Mouse (Mus musculus): ENCODE data around the gene Alk.

DNA sequence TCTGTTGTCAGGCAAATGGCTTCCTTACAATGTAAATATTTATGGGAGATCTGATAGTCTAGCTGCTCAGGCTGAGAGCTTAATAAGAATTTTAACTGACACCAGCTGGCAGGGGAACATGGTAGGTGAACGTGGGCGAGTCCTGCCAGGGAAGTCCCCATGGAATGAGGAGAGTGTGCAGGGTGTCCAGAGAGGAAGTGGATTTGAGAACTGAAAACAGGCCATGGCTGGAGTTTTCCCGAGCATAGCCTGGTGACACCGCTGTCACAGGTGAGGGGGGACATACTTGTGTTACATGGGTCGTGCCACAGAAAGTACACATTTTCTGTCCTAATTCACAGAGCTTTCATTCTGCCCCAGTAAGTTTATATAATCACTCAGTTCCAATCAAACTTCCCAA is 739.0 kb downstream of the Alk start:
- TF ChIP-seq POLR2A (IDR thresholded peaks at IDR 0.05; ENCODE audit: control insufficient read depth in 1 of 2, insufficient read depth in 1 of 2, low read depth in 1 of 2, low read length in 2 of 2, poor library complexity in 1 of 2): no peak
- no peak for TF ChIP-seq CTCF (IDR thresholded peaks at IDR 0.05 in 2 of 3, conservative IDR thresholded peaks at IDR 0.05 in 1 of 3; ENCODE audit: control insufficient read depth in 1 of 3, insufficient read depth in 1 of 3, low read depth in 2 of 3, low read length in 3 of 3, poor library complexity in 1 of 3, severe bottlenecking in 1 of 3)
- no peak for TF ChIP-seq SMC3 (IDR thresholded peaks at IDR 0.05; ENCODE audit: low read depth, low read length)
- no peak for TF ChIP-seq RCOR1 (IDR thresholded peaks at IDR 0.05; ENCODE audit: low read depth, low read length)
- TF ChIP-seq E2F4 (IDR thresholded peaks at IDR 0.05; ENCODE audit: borderline replicate concordance, low read depth, low read length): no peak
- no peak for TF ChIP-seq USF1 (IDR thresholded peaks at IDR 0.05; ENCODE audit: low read depth, low read length)
- TF ChIP-seq TAL1 (IDR thresholded peaks at IDR 0.05; ENCODE audit: low read length): no peak
- TF ChIP-seq MAZ (IDR thresholded peaks at IDR 0.05; ENCODE audit: low read depth, low read length): no peak
- TF ChIP-seq HCFC1 (IDR thresholded peaks at IDR 0.05; ENCODE audit: low read depth, low read length): no peak
- no peak for TF ChIP-seq UBTF (IDR thresholded peaks at IDR 0.05; ENCODE audit: borderline replicate concordance, insufficient read depth, low read depth, low read length)
- no peak for TF ChIP-seq KAT2A (conservative IDR thresholded peaks at IDR 0.05; ENCODE audit: low read depth, low read length)
- TF ChIP-seq CHD2 (IDR thresholded peaks at IDR 0.05; ENCODE audit: low read length): no peak

Measured in MEL (cell line).